Mouse (Mus musculus) kidney, postnatal 14 days (tissue): ENCODE data around the gene D5Ertd579e.
"Not testable (repeated sequence)": the region's sequence is repeated elsewhere in the genome, so short reads cannot be mapped to it uniquely, and the experiment has no call there.

Experiments
- DNase-seq: peaks from one replicate; pipeline ENCODE4 v3.0.0; 2022; ENCODE audit warnings: mixed read lengths

Gene D5Ertd579e

DNA sequence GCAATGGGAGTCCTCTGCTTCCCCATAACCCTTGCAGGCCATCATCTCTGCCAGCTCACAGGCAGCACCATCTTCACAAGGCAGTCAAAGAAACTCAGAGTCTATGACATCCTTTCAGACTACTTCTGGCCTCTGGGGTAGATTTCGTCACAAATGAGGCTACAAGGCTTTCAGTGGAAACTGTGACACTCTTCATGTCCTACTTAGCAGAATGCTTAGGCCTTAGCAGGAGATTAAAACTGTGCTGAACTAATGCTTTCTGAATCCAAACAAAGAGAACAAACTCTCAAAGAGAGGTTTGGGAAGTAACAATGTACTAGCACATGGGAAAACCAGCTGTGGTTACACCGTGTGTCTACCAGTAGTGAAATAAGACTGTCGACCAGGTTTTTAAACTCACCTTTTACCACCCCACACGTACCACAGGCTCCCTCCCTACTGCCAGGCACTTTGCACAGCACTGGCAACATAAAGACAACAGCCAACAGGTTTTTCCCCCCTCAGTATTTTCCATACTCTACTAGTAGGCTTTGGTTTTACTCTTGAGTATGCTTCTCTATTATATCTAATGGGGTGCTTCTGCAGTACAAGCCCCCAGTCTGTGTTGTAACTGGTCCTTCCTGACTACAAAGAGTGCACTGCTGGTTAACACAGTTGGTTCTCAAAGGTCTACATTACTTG, 15.8 kb downstream of the D5Ertd579e start:
- DNase-seq, result no peak

DNA sequence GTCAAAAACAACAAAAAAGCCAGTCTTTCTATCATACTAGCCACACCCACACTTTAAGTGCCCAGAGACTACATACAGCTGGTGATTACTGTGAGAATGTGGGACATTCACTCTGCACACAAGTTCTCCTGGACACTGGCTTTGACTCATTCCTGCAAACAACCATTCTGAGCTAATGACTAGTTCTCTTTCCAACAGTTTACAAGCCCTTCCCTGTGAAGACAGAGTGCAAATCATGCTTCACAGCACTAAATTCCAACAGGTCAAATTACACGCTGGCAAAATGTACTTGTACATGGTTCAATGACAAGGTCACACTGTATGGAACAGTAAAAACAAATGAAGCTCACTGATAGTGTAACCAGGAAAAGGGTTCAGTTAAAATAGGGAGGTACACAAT, 17.0 kb downstream of the D5Ertd579e start:
- DNase-seq, result no peak

DNA sequence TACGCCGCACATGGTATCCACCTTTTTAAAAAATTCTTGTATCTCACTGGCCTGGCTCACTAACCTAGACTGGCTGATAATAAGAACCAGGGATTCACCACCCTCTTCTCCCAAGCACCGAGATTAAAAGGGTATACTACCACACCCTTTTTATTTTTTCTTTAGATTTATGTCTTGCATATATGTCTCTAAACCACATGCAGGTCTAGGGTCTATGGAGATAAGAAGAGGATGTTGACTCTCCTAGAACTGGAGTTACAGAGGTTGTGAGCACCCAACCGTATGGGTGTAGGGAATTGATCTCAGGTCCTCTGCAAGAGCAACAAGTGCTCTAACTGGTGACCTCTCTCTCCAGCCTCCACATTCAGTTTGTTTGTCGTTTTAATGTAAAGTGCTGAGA, 17.9 kb downstream of the D5Ertd579e start:
- DNase-seq, result no peak

DNA sequence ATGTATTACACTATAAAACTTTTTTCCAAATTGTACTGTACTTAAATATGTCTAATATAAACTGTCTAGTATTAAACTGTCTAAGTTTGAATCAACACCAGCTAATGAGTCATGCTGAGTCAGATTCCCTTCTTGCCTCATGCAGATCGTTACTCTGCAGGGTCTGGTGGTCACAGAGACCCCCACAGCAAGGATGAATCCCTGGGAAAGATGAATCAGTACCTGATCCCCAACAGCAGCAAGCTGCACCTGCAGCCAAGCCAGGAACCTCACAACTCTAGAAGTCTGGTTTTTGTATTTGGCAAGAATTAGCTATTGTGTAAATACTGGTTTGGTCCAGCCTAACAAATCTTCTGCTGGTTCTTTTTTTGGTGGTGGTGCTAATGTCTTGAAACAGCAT, 20.4 kb downstream of the D5Ertd579e start:
- no peak for DNase-seq

DNA sequence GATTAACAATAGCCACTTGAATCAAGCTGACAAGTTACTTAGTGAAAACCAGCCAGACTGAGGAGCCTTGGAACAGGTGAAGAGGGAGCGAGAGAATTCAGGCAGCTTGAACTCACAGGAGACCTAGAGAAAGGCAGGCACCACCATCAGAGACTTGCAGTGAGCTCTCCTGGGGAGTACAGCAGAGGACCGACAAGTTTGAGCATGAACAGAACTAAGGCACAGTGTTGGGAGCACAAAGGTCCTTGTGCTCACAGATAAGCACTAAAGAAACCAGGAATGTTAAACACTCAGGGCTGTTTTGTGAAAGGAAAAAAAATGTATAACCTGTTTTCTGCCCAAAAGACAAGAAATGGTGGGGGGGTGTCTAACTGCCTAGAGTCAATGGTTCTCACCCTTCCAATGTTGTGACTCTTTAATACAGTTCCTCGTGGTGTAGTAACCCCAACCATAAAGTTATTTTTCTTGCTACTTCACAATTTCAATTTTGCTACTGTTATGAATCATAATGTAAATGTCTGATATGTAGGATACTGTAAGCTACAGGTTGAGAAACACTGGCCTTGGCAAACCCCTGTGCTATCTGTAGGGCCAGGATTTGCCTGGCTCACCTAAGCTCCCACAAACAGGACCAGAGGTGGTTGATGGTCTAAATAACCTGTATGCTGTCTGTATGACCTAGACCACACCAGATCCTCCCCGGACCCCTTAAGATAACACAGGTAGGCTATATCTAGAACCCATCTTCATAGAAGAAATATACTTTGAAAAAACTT, 21.0 kb downstream of the D5Ertd579e start:
- no peak for DNase-seq

DNA sequence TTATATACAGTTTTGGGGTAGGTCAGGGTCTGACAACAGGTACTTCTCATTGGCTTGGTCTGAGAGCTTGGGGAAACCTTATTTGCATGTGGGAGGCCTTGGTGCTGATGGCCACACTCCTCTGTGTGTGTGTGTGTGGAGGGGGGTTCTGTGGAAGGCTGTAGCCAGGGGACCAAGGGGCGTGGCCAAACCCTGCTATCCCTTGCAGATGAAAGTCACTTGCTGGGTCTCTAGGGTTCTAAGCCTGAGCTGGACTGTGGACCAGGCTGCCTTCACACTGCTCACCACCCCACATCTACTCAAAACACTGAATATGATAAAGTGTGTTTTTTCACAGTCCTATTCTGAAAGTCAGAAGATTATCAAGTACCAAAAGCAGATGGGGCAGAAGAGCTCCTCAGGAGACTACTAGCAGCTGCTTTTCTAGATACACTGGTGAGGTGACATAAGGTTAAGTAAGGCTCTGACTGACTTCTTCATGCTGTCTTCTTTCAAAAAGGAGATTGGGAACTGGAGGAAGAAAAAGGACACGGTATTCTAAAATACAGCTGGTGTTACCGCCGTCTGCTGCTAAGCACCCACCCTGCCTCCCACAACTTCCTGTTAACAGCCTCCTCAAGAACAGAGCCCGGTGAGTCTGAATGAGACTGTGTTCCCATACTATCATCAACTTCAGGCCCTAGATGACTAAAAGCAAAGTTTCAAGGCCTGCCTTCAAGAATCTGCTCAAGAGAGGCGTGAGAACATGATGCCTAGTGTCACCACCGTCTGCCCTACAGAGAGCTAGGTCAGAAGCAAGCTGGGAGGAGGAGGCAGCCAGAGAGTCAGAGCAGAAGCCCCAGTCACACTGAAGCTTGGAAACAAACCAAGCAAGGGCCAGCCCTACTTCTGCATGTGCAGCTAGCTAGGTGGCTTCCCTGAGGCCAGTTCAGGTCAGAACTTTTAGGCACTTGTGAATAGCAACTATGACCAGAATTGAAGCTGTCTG, 26.5 kb downstream of the D5Ertd579e start:
- DNase-seq, result no peak

DNA sequence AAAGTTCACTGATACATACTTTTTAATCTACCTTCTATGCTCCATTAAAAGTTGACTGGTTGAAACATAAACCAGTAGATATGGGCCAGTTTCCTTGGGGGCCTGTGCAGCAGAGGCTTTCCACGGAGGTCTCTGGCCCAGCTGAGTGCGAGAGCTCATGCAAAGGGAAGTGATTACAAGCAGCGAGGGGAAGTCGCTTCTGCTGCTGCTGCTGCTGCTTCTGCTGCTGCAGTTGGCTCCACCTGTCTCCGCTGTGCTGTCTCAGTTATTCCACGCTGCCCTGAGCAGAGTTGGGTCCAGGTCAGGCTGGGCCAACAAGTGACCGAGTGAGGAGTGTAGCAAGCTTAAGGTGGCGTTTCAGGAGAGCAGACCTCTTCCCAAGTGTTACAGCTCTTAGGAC, 27.3 kb downstream of the D5Ertd579e start:
- DNase-seq, result no peak

DNA sequence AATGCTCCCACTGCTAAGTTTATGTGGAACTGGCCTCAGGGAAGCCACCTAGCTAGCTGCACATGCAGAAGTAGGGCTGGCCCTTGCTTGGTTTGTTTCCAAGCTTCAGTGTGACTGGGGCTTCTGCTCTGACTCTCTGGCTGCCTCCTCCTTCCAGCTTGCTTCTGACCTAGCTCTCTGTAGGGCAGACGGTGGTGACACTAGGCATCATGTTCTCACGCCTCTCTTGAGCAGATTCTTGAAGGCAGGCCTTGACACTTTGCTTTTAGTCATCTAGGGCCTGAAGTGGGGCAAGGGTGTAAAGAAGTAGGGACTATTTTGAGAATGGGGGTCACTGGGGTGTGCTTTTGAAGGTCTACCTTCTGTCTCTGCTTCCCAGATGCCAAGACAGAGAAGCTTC, 27.8 kb downstream of the D5Ertd579e start:
- not testable (repeated sequence) for DNase-seq

DNA sequence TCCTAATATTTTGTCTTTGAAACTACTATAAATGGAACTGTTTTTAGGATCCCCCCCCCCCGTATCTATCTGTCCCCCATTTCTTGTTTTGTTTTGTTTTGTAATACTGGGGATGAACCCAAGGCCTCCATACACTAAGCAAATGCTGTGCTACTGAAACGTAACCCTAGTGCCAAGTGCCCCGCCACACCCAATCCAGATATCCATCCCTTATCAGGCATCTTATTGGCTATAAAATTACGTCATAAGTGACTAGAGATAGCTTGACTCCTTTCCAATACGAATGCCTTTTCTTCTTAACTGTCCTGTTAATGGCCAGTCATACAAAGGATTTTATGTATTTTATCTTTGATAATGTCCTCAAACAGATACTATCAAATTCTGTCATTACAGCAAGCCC, 28.7 kb downstream of the D5Ertd579e start:
- no peak for DNase-seq

DNA sequence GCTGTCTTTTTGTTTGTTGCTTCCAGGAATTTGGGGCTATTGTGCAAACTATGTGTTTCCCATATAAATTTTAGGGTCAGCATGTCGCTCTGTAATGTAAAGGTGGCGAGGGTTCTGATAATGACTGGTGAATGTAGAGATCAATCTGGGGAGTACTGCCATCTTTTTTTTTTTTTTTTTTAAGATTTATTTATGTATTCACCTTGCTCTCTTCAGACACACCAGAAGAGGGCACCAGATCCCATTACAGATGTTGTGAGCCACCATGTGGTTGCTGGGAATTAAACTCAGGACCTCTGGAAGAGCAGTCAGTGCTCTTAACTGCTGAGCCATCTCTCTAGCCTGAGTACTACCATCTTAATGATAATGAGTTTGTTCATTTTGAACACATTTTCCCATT, 29.1 kb downstream of the D5Ertd579e start:
- not testable (repeated sequence) for DNase-seq

DNA sequence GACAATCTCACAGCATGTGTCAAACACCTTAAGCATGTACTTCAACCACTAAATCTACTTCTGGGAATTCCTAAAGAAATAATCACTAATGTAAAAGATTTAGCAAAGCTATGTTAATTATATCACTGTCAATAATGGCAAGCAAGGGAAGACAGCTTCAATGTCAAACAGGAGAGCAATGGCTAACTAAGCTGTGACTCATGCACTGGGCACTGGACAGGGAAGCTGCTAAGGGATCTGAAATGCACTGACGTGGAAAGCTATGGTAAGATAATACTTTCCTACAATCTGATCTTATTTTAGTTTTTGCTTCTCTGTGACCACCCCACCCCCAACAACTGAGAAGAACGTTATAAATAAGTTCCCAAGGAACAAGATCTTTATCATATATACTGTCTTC, 32.5 kb downstream of the D5Ertd579e start:
- DNase-seq, result no peak

DNA sequence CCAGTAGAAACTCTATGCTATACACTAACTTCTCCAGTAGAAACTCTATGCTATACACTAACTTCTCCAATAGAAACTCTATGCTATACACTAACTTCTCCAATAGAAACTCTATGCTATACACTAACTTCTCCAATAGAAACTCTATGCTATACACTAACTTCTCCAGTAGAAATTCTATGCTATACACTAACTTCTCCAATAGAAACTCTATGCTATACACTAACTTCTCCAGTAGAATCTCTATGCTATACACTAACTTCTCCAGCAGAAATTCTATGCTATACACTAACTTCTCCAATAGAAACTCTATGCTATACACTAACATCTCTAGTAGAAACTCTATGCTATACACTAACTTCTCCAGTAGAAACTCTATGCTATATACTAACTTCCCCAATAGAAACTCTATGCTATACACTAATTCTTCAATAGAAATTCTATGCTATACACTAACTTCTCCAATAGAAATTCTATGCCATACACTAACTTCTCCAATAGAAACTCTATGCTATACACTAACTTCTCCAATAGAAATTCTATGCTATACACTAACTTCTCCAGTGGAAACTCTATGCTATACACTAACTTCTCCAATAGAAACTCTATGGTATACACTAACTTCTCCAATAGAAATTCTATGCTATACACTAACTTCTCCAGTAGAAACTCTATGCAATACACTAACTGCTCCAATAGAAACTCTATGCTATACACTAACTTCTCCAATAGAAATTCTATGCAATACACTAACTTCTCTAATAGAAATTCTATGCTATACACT, 34.7 kb downstream of the D5Ertd579e start:
- not testable (repeated sequence) for DNase-seq

DNA sequence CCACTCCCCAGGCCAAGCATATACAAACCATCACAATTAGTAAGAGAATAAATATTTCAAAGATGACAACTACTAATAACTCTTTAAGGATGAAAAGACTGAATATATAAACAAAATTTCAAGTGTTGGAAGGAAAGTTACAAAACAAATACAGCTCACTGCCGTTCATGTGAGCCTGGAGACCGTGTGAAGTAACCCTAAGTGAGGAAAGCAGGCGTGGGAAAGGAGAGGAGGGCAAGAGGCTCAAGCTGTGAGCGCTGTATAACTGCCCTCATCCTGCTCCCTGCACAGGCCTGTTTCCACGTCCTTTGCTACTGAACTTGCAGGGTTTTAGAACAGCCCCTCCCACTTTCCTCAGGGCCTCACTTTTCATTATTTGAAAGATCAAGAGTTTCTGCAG, 70.2 kb downstream of the D5Ertd579e start:
- no peak for DNase-seq

DNA sequence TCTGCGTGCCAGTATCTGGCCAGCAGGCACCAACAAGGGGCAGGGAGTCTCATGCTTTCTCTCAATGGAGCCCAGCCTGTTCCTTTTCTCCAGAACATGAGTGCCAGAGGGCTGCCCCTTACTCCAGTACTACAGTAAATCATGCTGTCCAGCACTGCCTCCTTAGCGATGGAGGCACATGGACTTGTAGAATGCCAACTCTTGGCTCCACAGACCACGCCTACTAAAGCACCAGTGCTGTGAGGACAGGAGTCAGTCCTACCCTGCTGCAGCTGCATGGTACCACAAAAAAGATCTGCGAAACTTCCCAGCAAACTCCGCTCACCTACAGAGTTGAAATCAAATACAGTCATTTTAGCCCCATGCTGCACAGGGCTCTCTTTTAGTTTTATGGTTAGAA, 72.2 kb downstream of the D5Ertd579e start:
- DNase-seq, result no peak

DNA sequence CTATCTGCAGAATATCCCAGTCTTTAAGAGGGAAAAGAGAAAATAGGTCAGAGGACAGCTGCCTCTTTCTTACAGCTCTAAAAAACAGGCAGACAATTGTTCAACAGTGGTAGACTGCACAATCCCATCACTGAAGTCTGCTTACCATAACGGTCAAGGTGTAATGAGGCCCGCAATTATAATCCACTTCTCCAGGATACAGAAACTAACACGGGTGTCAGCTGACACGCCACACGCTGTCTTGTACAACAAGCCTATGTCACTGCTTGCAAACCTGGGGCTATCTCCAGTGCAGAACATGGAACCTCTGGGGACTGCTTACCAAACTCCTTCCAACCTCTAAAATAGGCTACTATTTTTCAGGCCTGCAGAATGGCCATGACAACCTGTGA, 74.8 kb downstream of the D5Ertd579e start:
- DNase-seq, result no peak

DNA sequence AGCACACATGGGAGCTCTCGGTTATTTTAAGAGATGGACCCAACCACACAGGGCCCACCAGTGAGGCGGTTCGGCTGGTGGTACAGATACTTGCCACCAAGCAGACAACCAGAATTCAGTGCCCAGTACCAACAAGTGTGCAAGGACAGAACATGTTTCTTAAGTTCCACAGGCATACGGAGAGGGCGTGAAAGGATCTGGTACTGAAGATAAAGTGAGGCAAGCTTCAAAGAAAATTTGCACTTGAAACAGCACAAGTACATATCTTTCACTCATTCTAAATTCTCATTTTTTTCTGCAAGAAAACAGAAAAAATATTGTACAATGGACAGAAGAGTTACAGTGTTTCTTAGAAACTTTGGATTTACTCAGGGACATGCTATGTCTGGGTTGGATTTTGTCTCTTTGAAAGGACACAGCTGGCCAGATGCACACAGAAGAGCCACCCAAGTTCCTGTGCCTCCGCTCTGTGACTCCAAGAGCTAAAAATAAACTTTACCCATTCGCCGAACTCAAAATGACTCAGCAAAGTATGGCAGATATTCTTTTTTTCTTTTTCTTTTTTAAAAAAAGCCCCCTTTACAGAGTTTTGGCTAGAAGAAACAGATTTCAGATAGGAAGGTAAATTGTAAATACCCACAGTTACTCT, 75.3 kb downstream of the D5Ertd579e start:
- peak; percentile 29 for DNase-seq

DNA sequence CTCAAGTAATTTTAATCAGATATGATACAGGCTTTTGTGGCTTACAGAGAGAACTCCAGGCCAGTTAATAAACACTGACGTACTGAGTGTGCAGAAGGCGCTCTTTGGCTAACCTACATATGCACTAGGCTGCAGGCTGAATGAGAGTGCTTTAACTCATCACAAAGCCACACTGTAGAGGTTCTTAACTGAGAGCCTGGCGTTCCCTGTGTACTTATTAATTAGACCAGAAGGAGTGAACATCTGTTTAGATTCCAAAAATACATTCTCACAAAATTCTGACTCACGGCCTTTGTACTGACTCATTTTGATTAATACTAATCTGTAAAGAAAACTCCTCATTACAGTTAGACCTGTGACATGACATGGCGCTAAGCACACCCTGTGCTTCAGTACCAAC, 76.9 kb downstream of the D5Ertd579e start:
- DNase-seq, result no peak

DNA sequence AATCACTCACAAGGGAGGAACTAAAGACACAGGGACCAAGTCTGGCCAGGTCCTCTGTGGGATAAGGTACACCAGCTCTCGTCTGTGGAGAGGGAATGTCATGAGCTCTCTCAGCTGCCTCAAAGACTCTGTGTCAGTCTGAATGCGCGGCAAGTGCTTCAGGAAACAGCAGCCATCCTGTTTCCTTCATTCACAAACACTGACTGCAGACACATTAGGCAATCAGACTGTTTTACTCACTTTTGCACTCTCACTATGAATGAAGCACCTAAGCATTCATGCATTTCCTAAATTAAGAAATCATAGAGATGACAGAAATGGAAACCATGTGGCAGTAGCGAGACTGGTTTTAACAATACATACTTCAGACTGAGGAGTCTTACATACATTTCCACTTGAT, 77.5 kb downstream of the D5Ertd579e start:
- no peak for DNase-seq

DNA sequence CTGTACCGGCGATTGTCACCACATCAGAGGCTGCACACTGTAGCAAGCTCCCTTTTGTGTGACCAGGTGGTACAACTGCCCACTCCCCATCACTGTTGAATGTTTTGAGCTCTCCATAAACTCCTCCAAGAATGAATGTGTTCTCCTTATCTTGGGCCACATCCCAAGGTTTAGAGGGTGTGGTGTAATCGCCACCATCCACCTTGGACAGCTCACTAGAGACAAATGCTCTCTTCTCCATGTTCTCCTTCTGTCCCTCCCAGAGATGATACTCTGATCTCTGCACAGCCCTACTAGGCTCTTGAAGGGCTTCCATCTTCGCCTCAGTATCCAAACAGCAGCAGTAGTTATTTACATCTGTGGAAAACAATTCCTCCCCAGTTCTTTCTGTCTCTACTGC, 81.7 kb downstream of the D5Ertd579e start:
- no peak for DNase-seq

DNA sequence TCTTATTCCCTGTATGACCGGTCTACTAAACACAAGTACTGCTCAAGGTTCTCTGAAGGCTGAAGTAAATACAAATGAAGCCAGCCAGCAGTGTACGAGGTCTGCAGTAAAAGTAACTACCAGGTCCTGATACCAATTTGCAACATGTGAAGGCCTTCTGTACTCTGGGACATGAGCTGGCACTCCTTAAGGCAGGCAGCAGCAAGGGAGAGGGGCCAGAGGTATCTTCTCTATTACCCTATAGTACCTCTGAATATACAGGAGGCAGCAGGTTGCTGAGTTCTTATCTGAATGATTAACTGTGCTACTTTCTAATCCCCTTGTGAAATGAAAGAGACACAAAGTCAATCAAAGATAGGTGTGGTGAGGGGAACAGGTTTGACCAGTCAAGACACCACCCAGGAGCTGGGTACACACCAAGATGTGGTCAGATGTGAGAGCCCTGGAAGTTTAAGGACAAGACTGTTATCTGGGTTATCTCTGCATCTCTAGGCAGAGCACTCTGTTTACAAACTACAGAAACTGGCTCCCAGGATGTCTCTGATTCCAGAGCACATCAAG, 86.8 kb downstream of the D5Ertd579e start:
- DNase-seq, result no peak

DNA sequence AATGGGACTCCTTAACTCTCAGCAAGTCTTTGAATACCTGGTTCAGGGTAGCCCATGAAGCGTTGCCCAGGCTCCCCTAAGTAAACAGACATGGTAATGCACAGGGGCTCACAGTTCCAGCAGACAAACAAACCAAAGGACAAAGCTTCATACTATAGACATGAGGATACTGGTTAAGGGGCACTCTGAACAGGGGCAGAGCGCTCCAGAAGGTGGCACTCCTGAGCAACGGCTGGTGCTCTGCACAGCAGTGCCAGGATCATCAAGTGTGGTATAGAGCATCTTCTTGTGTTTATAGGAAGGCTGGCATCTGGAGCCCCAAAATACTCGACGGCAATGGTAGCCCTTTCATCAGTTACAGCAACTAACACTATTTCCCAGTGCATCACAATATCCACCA, 92.8 kb downstream of the D5Ertd579e start:
- DNase-seq, result peak; percentile 44

DNA sequence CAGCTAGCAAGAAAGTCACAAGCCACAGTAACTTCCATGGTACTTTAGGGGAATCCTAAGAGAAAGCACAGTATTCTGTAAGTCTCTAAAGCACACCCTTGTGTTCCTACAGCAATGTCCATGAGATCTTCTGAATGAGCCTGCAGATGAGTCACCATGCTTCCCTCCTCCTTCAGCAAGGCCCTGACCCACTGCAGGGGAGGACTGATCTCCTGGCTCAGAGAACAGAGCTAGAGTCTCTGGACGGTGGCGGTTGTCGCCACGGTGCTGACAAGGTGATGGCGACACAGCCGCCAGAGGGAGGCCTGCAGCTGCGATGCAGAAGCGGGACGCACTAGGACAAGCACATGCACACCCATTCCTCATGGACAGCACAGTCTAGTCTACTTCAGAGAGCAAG, 93.8 kb downstream of the D5Ertd579e start:
- DNase-seq, result no peak
